Mouse (Mus musculus) kidney, adult 11 months (tissue): Measurements from ENCODE around the gene Gm8138.
"Not testable (repeated sequence)": the region's sequence is repeated elsewhere in the genome, so short reads cannot be mapped to it uniquely, and the experiment has no call there.

Source experiments
- DNase-seq: peaks from one replicate; pipeline ENCODE4 v3.0.0; 2022

The Gm8138 gene

GRCm38 (mm10) chr14:43416250-43416649 is at the start of gene Gm8138:
Gene Gm8138, minus strand, starts transcription at chr14:43416350.
- DNase-seq = not testable (repeated sequence)

GRCm38 (mm10) chr14:43361713-43362112 is 54.4 kb downstream of the Gm8138 start:
- DNase-seq = not testable (repeated sequence)
